Mouse (Mus musculus): ENCODE results near the gene Dgkh. TPM values are rescaled to one million over a fixed set of nuclear protein-coding genes. Genes with fewer than 3 reads are reported as not detected.

The Dgkh gene
- polyA plus RNA-seq, 1 experiment: 1.2 TPM

- H3ac ChIP-seq (ENCODE audit: control insufficient read depth, insufficient read length): no peak overlapping the region
- H3K4me3 ChIP-seq: no peak overlapping the region
- no peaks in the 10 kb centered on the region for H3K27me3 ChIP-seq (ENCODE audit: control insufficient read depth, insufficient read depth, insufficient read length)
- H3K36me3 ChIP-seq (ENCODE audit: control insufficient read depth, insufficient read depth): no peaks in the 10 kb centered on the region
- H3K4me2 ChIP-seq (ENCODE audit: low read depth): no peak overlapping the region
- TF ChIP-seq TCF3 (IDR thresholded peaks at IDR 0.05; ENCODE audit: insufficient read length, low read depth) (no peak), SRF (IDR thresholded peaks at IDR 0.05; ENCODE audit: control insufficient read depth, insufficient read length, low read depth) (no peak), MYOD1 (IDR thresholded peaks at IDR 0.05; ENCODE audit: control insufficient read depth in 1 of 3, insufficient read length in 2 of 3, low read depth in 2 of 3) (no peak), MYOG (IDR thresholded peaks at IDR 0.05; ENCODE audit: control insufficient read depth in 1 of 3, insufficient read depth in 1 of 3, insufficient read length in 2 of 3, low read depth in 2 of 3) (no peak), USF1 (IDR thresholded peaks at IDR 0.05; ENCODE audit: low read depth) (no peak), REST (IDR thresholded peaks at IDR 0.05; ENCODE audit: insufficient read depth, insufficient read length) (no peak), E2F4 (IDR thresholded peaks at IDR 0.05; ENCODE audit: insufficient read depth) (no peak), MAX (IDR thresholded peaks at IDR 0.05; ENCODE audit: low read depth) (no peak), TCF12 (IDR thresholded peaks at IDR 0.05; ENCODE audit: insufficient read depth, poor library complexity, severe bottlenecking) (no peak), CEBPB (IDR thresholded peaks at IDR 0.05; ENCODE audit: insufficient read depth, poor library complexity, severe bottlenecking) (no peak), POLR2A (IDR thresholded peaks at IDR 0.05; ENCODE audit: insufficient read length, low read depth) (no peak), POLR2AphosphoS2 (IDR thresholded peaks at IDR 0.05; ENCODE audit: insufficient read length, low read depth) (no peak)
- H3K79me2 ChIP-seq (ENCODE audit: control insufficient read depth, insufficient read depth): no peaks in the 10 kb centered on the region
These were observed 38.5 kb downstream of the Dgkh start for GRCm38 (mm10) chr14:78694121-78694520.

- Histone ChIP-seq H3K36me3 (ENCODE audit: control insufficient read depth, insufficient read depth) (no peaks in the 10 kb centered on the region), H3K79me2 (ENCODE audit: control insufficient read depth, insufficient read depth) (no peaks in the 10 kb centered on the region), H3K4me2 (ENCODE audit: low read depth) (no peak overlapping the region), H3K4me3 (no peak overlapping the region), H3ac (ENCODE audit: control insufficient read depth, insufficient read length) (no peak overlapping the region), H3K27me3 (ENCODE audit: control insufficient read depth, insufficient read depth, insufficient read length) (no peaks in the 10 kb centered on the region)
- no peak for TF ChIP-seq REST (IDR thresholded peaks at IDR 0.05; ENCODE audit: insufficient read depth, insufficient read length)
- TF ChIP-seq MYOG (IDR thresholded peaks at IDR 0.05; ENCODE audit: control insufficient read depth in 1 of 3, insufficient read depth in 1 of 3, insufficient read length in 2 of 3, low read depth in 2 of 3): no peak
- TF ChIP-seq TCF12 (IDR thresholded peaks at IDR 0.05; ENCODE audit: insufficient read depth, poor library complexity, severe bottlenecking): no peak
- TF ChIP-seq SRF (IDR thresholded peaks at IDR 0.05; ENCODE audit: control insufficient read depth, insufficient read length, low read depth): no peak
- no peak for TF ChIP-seq USF1 (IDR thresholded peaks at IDR 0.05; ENCODE audit: low read depth)
- no peak for TF ChIP-seq TCF3 (IDR thresholded peaks at IDR 0.05; ENCODE audit: insufficient read length, low read depth)
These were observed 40.0 kb downstream of the Dgkh start for GRCm38 (mm10) chr14:78692602-78693001.

GRCm38 (mm10) chr14:78691926-78692487 is 40.6 kb downstream of the Dgkh start:
- no peak overlapping the region for H3K4me2 ChIP-seq (ENCODE audit: low read depth)
- TF ChIP-seq E2F4 (IDR thresholded peaks at IDR 0.05; ENCODE audit: insufficient read depth): no peak
- TF ChIP-seq USF1 (IDR thresholded peaks at IDR 0.05; ENCODE audit: low read depth): no peak
- TF ChIP-seq MAX (IDR thresholded peaks at IDR 0.05; ENCODE audit: low read depth): no peak
- TF ChIP-seq TCF12 (IDR thresholded peaks at IDR 0.05; ENCODE audit: insufficient read depth, poor library complexity, severe bottlenecking): no peak
- TF ChIP-seq CEBPB (IDR thresholded peaks at IDR 0.05; ENCODE audit: insufficient read depth, poor library complexity, severe bottlenecking): no peak
- TF ChIP-seq POLR2A (IDR thresholded peaks at IDR 0.05; ENCODE audit: insufficient read length, low read depth): no peak
- no peak for TF ChIP-seq TCF3 (IDR thresholded peaks at IDR 0.05; ENCODE audit: insufficient read length, low read depth)
- TF ChIP-seq SRF (IDR thresholded peaks at IDR 0.05; ENCODE audit: control insufficient read depth, insufficient read length, low read depth): no peak
- no peak for TF ChIP-seq MYOD1 (IDR thresholded peaks at IDR 0.05; ENCODE audit: control insufficient read depth in 1 of 3, insufficient read length in 2 of 3, low read depth in 2 of 3)
- no peak for TF ChIP-seq MYOG (IDR thresholded peaks at IDR 0.05; ENCODE audit: control insufficient read depth in 1 of 3, insufficient read depth in 1 of 3, insufficient read length in 2 of 3, low read depth in 2 of 3)
- no peak for TF ChIP-seq REST (IDR thresholded peaks at IDR 0.05; ENCODE audit: insufficient read depth, insufficient read length)
- H3K27me3 ChIP-seq (ENCODE audit: control insufficient read depth, insufficient read depth, insufficient read length): no peaks in the 10 kb centered on the region
- H3K79me2 ChIP-seq (ENCODE audit: control insufficient read depth, insufficient read depth): no peaks in the 10 kb centered on the region
- H3ac ChIP-seq (ENCODE audit: control insufficient read depth, insufficient read length): no peak overlapping the region
- no peaks in the 10 kb centered on the region for H3K36me3 ChIP-seq (ENCODE audit: control insufficient read depth, insufficient read depth)
- H3K4me3 ChIP-seq: no peak overlapping the region

- TF ChIP-seq MYOG (IDR thresholded peaks at IDR 0.05; ENCODE audit: control insufficient read depth in 1 of 3, insufficient read depth in 1 of 3, insufficient read length in 2 of 3, low read depth in 2 of 3): no peak
- no peak for TF ChIP-seq E2F4 (IDR thresholded peaks at IDR 0.05; ENCODE audit: insufficient read depth)
- no peak for TF ChIP-seq POLR2A (IDR thresholded peaks at IDR 0.05; ENCODE audit: insufficient read length, low read depth)
- no peak for TF ChIP-seq POLR2AphosphoS2 (IDR thresholded peaks at IDR 0.05; ENCODE audit: insufficient read length, low read depth)
- no peak for TF ChIP-seq MAX (IDR thresholded peaks at IDR 0.05; ENCODE audit: low read depth)
- no peak for TF ChIP-seq CEBPB (IDR thresholded peaks at IDR 0.05; ENCODE audit: insufficient read depth, poor library complexity, severe bottlenecking)
- TF ChIP-seq MYOD1 (IDR thresholded peaks at IDR 0.05; ENCODE audit: control insufficient read depth in 1 of 3, insufficient read length in 2 of 3, low read depth in 2 of 3): no peak
- TF ChIP-seq USF1 (IDR thresholded peaks at IDR 0.05; ENCODE audit: low read depth): no peak
- TF ChIP-seq SRF (IDR thresholded peaks at IDR 0.05; ENCODE audit: control insufficient read depth, insufficient read length, low read depth): no peak
- no peak for TF ChIP-seq TCF3 (IDR thresholded peaks at IDR 0.05; ENCODE audit: insufficient read length, low read depth)
- TF ChIP-seq TCF12 (IDR thresholded peaks at IDR 0.05; ENCODE audit: insufficient read depth, poor library complexity, severe bottlenecking): no peak
- TF ChIP-seq REST (IDR thresholded peaks at IDR 0.05; ENCODE audit: insufficient read depth, insufficient read length): no peak
- Histone ChIP-seq H3K4me3 (no peak overlapping the region), H3K4me2 (ENCODE audit: low read depth) (no peak overlapping the region)
These were observed 41.7 kb downstream of the Dgkh start for GRCm38 (mm10) chr14:78690883-78691282.

More at GRCm38 (mm10) chr14:78690883-78691282, 41.7 kb downstream of the Dgkh start:
- no peaks in the 10 kb centered on the region for H3K27me3 ChIP-seq (ENCODE audit: control insufficient read depth, insufficient read depth, insufficient read length)
- H3K36me3 ChIP-seq (ENCODE audit: control insufficient read depth, insufficient read depth): no peaks in the 10 kb centered on the region
- no peak overlapping the region for H3ac ChIP-seq (ENCODE audit: control insufficient read depth, insufficient read length)
- no peaks in the 10 kb centered on the region for H3K79me2 ChIP-seq (ENCODE audit: control insufficient read depth, insufficient read depth)

All from myocyte (in vitro differentiated cells).